Mouse (Mus musculus): Measurements from ENCODE around the gene Gm4756. TPM values are rescaled to one million over a fixed set of nuclear protein-coding genes. Genes with fewer than 3 reads are reported as not detected.
A peak's percentile ranks its signal among the peaks of the same experiment; 100 is the strongest.

Gene Gm4756
- polyA plus RNA-seq, 1 experiment, result not detected

DNA sequence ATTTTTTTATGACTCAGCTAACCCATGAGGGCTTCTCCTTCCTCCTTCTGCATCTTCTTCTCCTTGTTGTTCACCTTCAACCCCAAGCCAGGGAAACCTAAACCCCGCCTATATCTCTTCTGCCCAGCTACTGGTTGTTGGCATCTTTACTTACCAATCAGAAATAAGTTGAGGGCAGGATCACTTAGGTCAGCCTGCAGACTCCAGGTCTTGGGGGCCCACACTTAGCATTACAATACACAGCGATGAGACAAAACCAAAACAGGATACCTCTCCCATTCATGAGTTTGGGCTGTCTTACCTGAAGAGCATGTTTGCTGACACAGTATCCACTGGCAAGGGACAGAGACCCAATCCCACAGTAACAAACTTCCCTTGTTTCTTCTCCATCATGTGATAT lies 55.5 kb downstream of the Gm4756 start:
- Histone ChIP-seq H3K4me1 (ENCODE audit: control insufficient read depth, insufficient read depth, insufficient read length, low read length) (no peaks in the 10 kb centered on the region), H3K27ac (replicated peaks; ENCODE audit: low read depth, low read length) (no peak overlapping the region), H3K4me3 (ENCODE audit: insufficient read depth, low read depth, low read length) (no peak overlapping the region)

DNA sequence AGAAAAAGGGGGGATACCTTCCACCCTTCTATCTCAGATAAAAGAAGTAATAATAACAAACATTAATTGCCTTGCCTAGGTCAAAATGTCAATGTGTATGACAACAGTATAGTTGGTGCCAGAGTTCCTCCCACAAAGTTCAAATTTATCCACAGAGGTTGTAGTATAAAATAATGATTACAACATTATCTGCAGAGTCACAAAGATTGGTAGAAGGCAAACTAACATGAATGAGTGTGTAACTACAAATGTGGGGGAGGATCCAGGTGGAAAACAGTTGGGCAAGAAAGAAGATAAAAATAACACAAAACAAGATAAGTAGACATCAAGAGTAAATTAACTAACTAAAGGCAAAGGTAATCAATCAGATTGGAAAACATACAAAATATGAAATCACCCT lies 56.5 kb downstream of the Gm4756 start:
- H3K4me1 ChIP-seq (ENCODE audit: control insufficient read depth, insufficient read depth, insufficient read length, low read length), result no peaks in the 10 kb centered on the region
- H3K27ac ChIP-seq (replicated peaks; ENCODE audit: low read depth, low read length), result no peak overlapping the region
- no peak overlapping the region for H3K4me3 ChIP-seq (ENCODE audit: insufficient read depth, low read depth, low read length)

DNA sequence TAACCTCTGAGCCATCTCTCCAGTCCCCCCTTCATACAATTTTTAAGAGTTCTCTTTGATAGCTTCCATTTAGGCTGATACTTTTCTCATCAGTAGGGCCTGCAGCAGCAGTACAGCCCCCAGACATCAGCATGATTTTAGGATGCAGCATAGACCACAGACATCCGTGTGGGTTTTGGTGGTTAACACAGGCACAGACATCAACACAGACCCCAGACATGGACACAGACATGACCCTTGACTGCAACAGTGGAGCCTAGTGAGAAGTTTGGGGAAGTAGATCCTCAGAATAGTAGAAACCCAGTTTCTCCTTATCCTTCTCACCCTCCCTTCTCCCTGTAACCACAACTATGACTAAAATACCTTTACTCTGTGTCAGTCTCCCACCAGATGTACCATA lies 64.1 kb downstream of the Gm4756 start:
- no peak overlapping the region for H3K4me3 ChIP-seq (ENCODE audit: insufficient read depth, low read depth, low read length)
- no peaks in the 10 kb centered on the region for H3K4me1 ChIP-seq (ENCODE audit: control insufficient read depth, insufficient read depth, insufficient read length, low read length)
- H3K27ac ChIP-seq (replicated peaks; ENCODE audit: low read depth, low read length), result no peak overlapping the region

DNA sequence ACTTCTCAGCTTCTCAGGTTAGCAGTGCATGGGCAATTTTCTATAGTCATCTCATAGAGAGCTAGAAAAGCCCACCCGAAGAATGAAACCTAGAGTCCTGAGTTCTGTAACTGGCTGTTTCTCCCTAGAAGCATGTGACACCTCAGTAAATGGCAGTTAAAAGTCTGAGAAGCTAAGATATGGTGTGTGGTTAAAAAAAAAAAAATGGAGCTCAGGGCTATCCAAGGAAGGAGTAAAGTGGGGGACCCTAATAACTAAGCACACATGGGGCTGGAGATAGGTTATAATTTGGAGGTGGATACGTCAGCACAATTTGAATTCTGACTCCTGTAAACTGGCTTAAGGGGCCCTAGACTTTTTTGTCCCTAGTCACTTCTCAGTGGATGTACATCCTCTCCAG lies 66.4 kb downstream of the Gm4756 start:
- Histone ChIP-seq H3K4me1 (ENCODE audit: control insufficient read depth, insufficient read depth, insufficient read length, low read length) (no peaks in the 10 kb centered on the region), H3K4me3 (ENCODE audit: insufficient read depth, low read depth, low read length) (no peak overlapping the region), H3K27ac (replicated peaks; ENCODE audit: low read depth, low read length) (no peak overlapping the region)

DNA sequence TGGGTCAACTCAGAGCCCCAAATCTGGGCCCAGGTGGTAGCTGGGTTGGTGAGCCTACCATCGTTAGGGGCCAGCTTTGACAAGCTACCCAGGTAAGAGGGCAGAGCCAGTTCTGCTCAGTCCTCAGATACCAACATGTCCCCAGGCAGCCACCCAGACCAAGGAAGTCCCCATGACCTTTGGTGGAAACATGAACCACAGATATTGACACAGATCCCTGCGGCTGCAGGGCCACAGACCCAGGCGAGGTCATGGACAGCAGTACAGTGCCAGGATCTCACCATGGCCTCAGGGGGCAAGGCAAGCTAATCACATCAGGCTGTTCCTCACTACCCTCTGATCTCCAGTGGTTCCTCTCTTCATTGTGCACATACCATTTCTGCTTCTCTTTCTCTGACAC lies 67.4 kb downstream of the Gm4756 start:
- H3K4me1 ChIP-seq (ENCODE audit: control insufficient read depth, insufficient read depth, insufficient read length, low read length), result no peaks in the 10 kb centered on the region
- H3K27ac ChIP-seq (replicated peaks; ENCODE audit: low read depth, low read length), result no peak overlapping the region
- no peak overlapping the region for H3K4me3 ChIP-seq (ENCODE audit: insufficient read depth, low read depth, low read length)

DNA sequence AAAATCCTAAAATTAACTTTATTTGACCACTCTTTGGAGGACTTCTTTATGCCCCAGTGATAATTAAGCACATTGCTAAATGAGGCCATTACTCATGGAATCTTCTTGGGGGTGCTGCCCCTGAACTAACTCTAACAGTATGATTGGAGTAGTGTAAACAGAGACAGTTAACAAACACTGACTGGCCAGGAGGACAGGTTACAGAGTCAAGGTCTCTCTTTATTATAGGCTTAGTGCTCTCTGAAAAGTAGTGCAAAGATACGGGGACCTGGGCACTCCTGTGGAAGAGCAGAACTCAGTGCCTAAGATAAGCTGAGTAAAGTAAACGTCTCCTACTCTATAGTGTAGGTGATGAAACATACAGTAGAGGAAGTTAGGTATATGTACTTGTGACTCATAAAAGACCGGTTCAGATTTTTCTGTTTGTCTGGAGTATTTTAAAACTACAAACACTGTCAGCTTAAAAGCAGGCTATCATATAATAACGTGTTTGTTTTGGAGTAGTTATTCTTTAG lies 85.1 kb downstream of the Gm4756 start:
- H3K4me3 ChIP-seq (ENCODE audit: insufficient read depth, low read depth, low read length), result no peak overlapping the region

DNA sequence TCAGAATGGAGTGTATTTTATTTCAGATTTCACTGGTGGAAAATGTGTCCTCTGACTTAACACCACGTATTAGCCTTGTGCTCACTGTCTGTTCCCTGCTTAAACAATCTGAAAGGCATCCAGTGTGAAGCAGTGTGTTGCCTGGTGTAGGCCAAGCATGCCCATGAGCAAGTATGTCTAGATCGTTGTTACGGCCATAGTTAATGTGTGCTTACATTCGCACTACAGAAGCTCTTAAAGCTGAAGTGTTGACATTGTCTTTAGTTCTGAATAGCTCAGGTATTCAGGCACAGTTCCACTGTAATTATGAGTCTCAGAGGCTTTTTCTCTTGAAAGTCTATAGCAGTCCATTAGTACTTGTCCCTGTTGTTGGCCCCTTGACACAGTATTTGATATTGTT lies 95.1 kb downstream of the Gm4756 start:
- Histone ChIP-seq H3K4me3 (ENCODE audit: insufficient read depth, low read depth, low read length) (no peak overlapping the region), H3K27ac (replicated peaks; ENCODE audit: low read depth, low read length) (no peak overlapping the region), H3K4me1 (ENCODE audit: control insufficient read depth, insufficient read depth, insufficient read length, low read length) (no peaks in the 10 kb centered on the region)

More for the DNA sequence above, 85.1 kb downstream of the Gm4756 start:
- no peak overlapping the region for H3K27ac ChIP-seq (replicated peaks; ENCODE audit: low read depth, low read length)
- no peaks in the 10 kb centered on the region for H3K4me1 ChIP-seq (ENCODE audit: control insufficient read depth, insufficient read depth, insufficient read length, low read length)

DNA sequence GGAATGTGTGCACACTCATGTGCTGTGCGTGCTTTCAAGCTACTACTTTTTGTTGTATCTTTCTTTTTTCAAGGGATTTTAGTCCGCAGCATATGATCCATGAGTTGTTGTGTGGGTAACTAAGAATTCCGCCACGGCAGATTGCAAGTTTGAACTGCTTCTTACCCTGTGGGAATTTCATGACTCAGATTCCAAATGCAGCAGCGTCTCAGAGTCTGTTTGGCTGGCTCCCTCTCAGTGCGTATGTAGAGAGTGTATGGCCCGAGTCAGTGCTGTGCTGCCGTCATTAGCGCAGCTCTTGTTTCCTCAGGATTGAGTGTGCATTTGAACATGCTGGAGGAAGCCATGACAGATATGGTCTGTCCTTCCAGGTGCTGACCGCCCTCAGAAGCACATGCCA lies 110.9 kb downstream of the Gm4756 start:
- Histone ChIP-seq H3K4me3 (ENCODE audit: insufficient read depth, low read depth, low read length) (no peak overlapping the region), H3K27ac (replicated peaks; ENCODE audit: low read depth, low read length) (no peak overlapping the region), H3K4me1 (ENCODE audit: control insufficient read depth, insufficient read depth, insufficient read length, low read length) (0 out of 2 replicates have a peak, but pooled peaks cover 2% of the 10 kb centered on the region)

DNA sequence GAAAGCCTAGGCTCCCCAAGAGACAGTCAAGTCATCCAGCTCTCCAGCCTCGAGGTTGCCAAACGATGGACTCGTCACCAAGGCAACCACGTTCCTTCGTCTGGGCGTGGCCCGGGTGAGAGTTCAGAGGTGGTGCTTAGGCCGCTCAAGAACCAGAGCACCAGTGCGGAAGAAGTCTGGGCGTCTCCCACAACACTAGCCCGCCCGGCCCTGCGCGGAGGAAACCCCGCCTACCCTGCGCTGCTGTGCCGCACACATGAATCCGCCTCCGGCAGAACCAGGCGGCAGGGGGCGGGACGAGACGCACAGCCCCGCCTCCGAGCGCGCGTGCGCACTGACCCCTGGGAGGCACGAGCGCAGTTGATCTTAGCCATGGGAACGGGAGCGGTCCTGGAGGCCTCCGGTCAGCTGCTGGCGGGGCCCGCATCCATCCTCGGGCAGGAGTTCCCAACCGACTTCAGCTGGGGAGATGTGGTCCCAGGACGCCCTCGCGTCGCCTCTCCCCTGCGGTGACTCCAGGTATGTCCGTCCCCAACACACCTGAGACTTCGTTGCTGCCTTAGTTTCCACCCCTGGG lies 113.4 kb downstream of the Gm4756 start, which contains the start of gene Pcnx4:
Pcnx4 (plus strand) TSS at position 363 of the 577 bp plus-strand sequence.
- H3K4me3 ChIP-seq (ENCODE audit: insufficient read depth, low read depth, low read length), result peak within 1 kb of the TSS; percentile 72
- H3K27ac ChIP-seq (replicated peaks; ENCODE audit: low read depth, low read length), result no peak within 1 kb of the TSS; the same call in 1 of the 2 replicates
- 0 out of 2 replicates have a peak, but pooled peaks cover 2% of the 10 kb centered on the region for H3K4me1 ChIP-seq (ENCODE audit: control insufficient read depth, insufficient read depth, insufficient read length, low read length)

DNA sequence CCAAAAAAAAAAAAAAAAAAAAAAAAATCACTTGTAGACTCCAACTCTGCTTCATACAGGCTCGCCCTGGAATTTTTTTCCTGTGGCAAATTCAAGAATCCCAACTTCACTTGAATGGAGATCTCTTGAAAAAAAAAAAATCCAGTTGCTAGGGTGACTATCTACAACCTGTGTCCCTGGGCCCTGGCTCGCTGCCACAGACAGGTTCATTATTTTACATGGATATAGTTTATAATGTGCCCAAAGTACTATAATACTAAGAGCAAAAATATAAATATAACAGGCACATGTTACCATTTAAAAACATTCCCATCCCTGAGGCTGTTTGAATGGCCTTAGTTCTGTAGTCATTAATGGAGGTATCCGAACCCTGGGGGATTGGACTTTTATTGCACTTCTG lies 113.9 kb downstream of the Gm4756 start:
- Histone ChIP-seq H3K27ac (replicated peaks; ENCODE audit: low read depth, low read length) (no peak overlapping the region), H3K4me3 (ENCODE audit: insufficient read depth, low read depth, low read length) (no peak overlapping the region), H3K4me1 (ENCODE audit: control insufficient read depth, insufficient read depth, insufficient read length, low read length) (0 out of 2 replicates have a peak, but pooled peaks cover 2% of the 10 kb centered on the region)

DNA sequence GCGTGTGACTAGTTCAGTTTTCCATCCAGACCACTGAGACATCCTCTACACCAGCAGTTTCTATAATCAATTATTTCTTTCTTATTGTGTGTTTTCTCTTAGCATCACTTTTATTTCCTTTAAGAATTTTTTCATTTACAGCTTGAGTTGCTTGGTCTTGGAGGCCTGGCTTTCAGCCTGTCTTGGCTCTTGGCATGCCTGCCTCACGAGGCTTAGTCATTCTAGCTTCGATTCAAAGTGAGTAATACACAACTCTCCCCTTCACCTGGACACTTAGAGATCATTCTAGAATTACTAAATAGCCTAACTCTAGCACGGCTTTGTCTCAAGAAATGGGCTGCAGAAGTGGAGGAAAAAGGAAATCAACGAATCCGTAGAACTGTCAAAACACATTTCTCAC lies 115.5 kb downstream of the Gm4756 start:
- Histone ChIP-seq H3K4me3 (ENCODE audit: insufficient read depth, low read depth, low read length) (no peak overlapping the region), H3K4me1 (ENCODE audit: control insufficient read depth, insufficient read depth, insufficient read length, low read length) (0 out of 2 replicates have a peak, but pooled peaks cover 2% of the 10 kb centered on the region), H3K27ac (replicated peaks; ENCODE audit: low read depth, low read length) (no peak overlapping the region)

DNA sequence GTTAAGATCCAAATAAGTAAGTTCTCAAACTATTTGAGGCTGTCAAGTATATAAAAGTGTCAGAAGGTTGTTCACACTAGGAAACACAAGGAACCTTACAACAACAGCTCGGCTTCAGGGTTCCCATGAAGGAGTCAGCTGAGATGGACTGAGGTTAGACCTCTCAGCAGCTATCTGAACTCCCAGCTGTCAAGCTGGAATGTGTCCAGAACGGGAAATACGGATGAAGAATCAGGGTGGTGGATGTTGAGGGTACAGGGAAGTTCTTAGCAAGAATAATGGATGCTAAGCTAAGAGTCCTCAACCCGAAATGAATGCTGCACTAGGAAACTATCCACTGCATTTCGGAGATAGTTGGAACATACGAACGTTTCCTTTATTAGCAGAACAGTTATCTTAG lies 117.2 kb downstream of the Gm4756 start:
- Histone ChIP-seq H3K4me1 (ENCODE audit: control insufficient read depth, insufficient read depth, insufficient read length, low read length) (0 out of 2 replicates have a peak, but pooled peaks cover 2% of the 10 kb centered on the region), H3K27ac (replicated peaks; ENCODE audit: low read depth, low read length) (no peak overlapping the region), H3K4me3 (ENCODE audit: insufficient read depth, low read depth, low read length) (no peak overlapping the region)

Other genes starting within 250 kb of the Gm4756 start
- 0.79 and 1.5 TPM in 2 replicates for gene Rtn1, start 240.6 kb downstream of the Gm4756 start, polyA plus RNA-seq (2012; ENCODE audit: insufficient read depth, insufficient read length, missing spikeins)
- 0.75 and 1.5 TPM in 2 replicates for gene Lrrc9, start 207.8 kb downstream of the Gm4756 start, polyA plus RNA-seq (2012; ENCODE audit: insufficient read depth, insufficient read length, missing spikeins)
- gene Pcnx4, start 113.3 kb downstream of the Gm4756 start, polyA plus RNA-seq (2012; ENCODE audit: insufficient read depth, insufficient read length, missing spikeins), result 3.5 and 5.7 TPM in 2 replicates
- 377 and 379 TPM in 2 replicates for gene Dhrs7, start 15.2 kb upstream of the Gm4756 start, polyA plus RNA-seq (2012; ENCODE audit: insufficient read depth, insufficient read length, missing spikeins)
- gene Ppm1a, start 107.8 kb upstream of the Gm4756 start, polyA plus RNA-seq (2012; ENCODE audit: insufficient read depth, insufficient read length, missing spikeins), result 216 and 221 TPM in 2 replicates